ENCODE assay signal across 27 mouse cellular contexts in the genomic region with DNA sequence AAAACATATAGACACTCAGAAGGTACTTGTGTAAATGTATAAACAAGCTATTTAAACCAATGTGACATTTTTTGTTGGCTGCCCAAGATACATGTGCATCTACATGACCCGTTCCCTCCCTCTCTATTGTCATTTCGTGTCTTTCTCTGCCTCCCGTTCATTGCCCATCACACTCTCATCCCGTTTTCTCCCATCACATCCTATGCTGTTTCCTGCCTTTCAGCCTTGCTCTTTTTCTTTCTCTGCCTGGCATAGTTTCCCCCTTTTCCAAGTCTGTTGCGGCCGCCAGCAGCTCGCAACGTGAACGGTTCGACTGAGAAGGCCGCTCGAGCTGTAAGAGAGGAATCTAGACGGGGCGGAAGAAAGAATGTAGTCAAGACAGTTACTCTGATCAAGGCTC.
"Had no signal": no experiment of that assay in that cellular context is flagged by ENCODE, and none has a peak within 500 bp of the region (broad histone marks: within the 10 kb centered on the region; RNA-seq: fewer than 3 reads in every experiment).

No protein-coding gene starts in this region.

- H3K4me1 ChIP-seq: heart, embryonic 10.5 days; heart, embryonic 12.5 days; hindbrain, embryonic 10.5 days; hindbrain, embryonic 12.5 days; intestine, embryonic 15.5 days; limb, embryonic 13.5 days; limb, embryonic 15.5 days; liver, embryonic 12.5 days had no signal

- DNase-seq: gastrocnemius, postnatal 14 days; gastrocnemius, postnatal 36 days; heart, adult 18-20 months; heart, postnatal 10 days; heart, postnatal 4 days; kidney, adult 18-20 months; kidney, adult 8-10 months; kidney, postnatal 14 days; kidney, postnatal 4 days; layer of hippocampus, adult 9-11 months; layer of hippocampus, postnatal 36 days; left cerebral cortex, postnatal 4 days had no signal

- H3K36me3 ChIP-seq: heart, embryonic 10.5 days; heart, embryonic 12.5 days; hindbrain, embryonic 10.5 days; hindbrain, embryonic 12.5 days; intestine, embryonic 15.5 days; limb, embryonic 13.5 days; limb, embryonic 15.5 days; liver, embryonic 12.5 days had no signal

- H3K27me3 ChIP-seq: heart, embryonic 12.5 days; hindbrain, embryonic 12.5 days; intestine, embryonic 15.5 days; limb, embryonic 13.5 days; limb, embryonic 15.5 days; liver, embryonic 12.5 days had no signal

- H3K9ac ChIP-seq: heart, embryonic 12.5 days; hindbrain, embryonic 12.5 days; hindbrain, embryonic 14.5 days; intestine, embryonic 15.5 days; limb, embryonic 13.5 days; limb, embryonic 15.5 days; liver, embryonic 12.5 days; liver, embryonic 14.5 days had no signal

- ATAC-seq: hindbrain, embryonic 16.5 days; inflammation-experienced regulatory T-cells, adult 6 months; intestine, embryonic 15.5 days; intestine, postnatal 0 days; liver, embryonic 12.5 days had no signal

- H3K4me2 ChIP-seq: heart, embryonic 12.5 days; hindbrain, embryonic 12.5 days; hindbrain, embryonic 14.5 days; intestine, embryonic 15.5 days; limb, embryonic 13.5 days; limb, embryonic 15.5 days; liver, embryonic 12.5 days had no signal

- H3K4me3 ChIP-seq: heart, embryonic 10.5 days; heart, embryonic 12.5 days; hindbrain, embryonic 10.5 days; hindbrain, embryonic 12.5 days; intestine, embryonic 15.5 days; layer of hippocampus, adult 2 months; limb, embryonic 13.5 days; limb, embryonic 15.5 days; liver, embryonic 12.5 days had no signal

- H3K27ac ChIP-seq: heart, embryonic 10.5 days; hindbrain, embryonic 10.5 days; hindbrain, embryonic 12.5 days; hindbrain, embryonic 14.5 days; intestine, embryonic 15.5 days; kidney, postnatal 0 days; layer of hippocampus, adult 2 months; limb, embryonic 13.5 days; limb, embryonic 15.5 days; liver, embryonic 12.5 days; liver, embryonic 14.5 days had no signal

- H3K9me3 ChIP-seq: heart, embryonic 10.5 days; heart, embryonic 12.5 days; hindbrain, embryonic 10.5 days; hindbrain, embryonic 12.5 days; intestine, embryonic 15.5 days; limb, embryonic 13.5 days; limb, embryonic 15.5 days; liver, embryonic 12.5 days had no signal
